Mouse (Mus musculus): ENCODE measurements around the gene Sp9. TPM values are rescaled to one million over a fixed set of nuclear protein-coding genes. Genes with fewer than 3 reads are reported as not detected.

Gene Sp9
- polyA plus RNA-seq, 1 experiment from 2014 or later, result 2.8 TPM

DNA sequence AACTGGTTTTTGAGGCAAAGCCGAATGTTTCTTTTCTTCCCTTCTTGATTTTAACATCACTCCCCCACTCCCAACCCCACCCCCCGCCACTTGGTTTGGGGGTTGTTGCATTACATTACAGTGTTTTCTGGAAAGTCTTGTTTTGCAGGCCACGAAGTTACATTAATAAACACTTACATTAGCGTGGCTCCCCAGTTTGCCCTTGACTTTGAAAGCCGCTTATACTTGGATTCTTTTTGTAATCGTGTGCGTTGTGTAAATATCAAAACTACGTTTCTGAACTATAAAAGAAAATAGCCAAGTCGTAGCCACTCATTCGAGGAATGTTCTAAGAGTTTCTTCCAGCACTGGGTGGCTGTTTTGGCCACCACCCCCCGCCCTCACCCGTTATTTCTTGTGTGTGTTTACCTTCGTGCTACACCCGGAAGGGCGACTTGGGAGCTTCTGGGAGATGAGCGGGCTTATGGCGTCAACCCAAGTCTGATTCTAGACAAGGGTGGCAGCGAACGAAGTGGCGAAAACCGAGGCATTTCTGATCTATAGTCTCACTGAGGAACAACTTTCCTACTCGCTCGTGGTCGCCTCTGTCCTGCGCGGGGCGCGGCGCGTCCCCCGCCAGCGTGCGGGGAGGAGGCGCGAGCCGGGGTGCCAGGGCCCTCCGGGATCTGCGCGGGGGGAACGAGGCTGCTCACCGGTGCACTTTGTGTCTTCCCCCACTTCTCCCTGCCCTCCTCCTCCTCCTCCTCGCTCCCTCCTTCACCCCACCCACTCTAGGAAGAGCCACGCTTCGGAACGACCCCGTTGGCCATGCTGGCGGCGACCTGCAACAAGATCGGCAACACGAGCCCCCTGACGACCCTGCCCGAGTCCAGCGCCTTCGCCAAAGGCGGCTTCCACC, 875 bp downstream of the Sp9 start:
- WGBS, result under 1% methylated on average over 50 of the region's 55 CpGs
- Histone ChIP-seq H3K9me3 (ENCODE audit: control insufficient read depth, low read length) (no peaks in the 10 kb centered on the region), H3K27ac (ENCODE audit: low read depth, low read length) (no peak overlapping the region), H3K4me1 (ENCODE audit: control insufficient read depth, insufficient read depth, low read length) (peaks cover 46% of the 10 kb centered on the region), H3K4me2 (peak overlapping the region; percentile 61), H3K27me3 (ENCODE audit: control insufficient read depth, insufficient read depth, low read length) (peaks cover 87% of the 10 kb centered on the region), H3K9ac (ENCODE audit: low read length) (peak overlapping the region; percentile 59), H3K36me3 (ENCODE audit: control insufficient read depth, insufficient read depth, low read length) (no peaks in the 10 kb centered on the region), H3K4me3 (ENCODE audit: low read depth, low read length) (peak overlapping the region; percentile 44)
- ATAC-seq (ENCODE audit: low FRiP score), result peak; percentile 1; the same call in 1 of the 2 replicates
- DNase-seq (ENCODE audit: low spot score, missing footprints), result peak; percentile 96

DNA sequence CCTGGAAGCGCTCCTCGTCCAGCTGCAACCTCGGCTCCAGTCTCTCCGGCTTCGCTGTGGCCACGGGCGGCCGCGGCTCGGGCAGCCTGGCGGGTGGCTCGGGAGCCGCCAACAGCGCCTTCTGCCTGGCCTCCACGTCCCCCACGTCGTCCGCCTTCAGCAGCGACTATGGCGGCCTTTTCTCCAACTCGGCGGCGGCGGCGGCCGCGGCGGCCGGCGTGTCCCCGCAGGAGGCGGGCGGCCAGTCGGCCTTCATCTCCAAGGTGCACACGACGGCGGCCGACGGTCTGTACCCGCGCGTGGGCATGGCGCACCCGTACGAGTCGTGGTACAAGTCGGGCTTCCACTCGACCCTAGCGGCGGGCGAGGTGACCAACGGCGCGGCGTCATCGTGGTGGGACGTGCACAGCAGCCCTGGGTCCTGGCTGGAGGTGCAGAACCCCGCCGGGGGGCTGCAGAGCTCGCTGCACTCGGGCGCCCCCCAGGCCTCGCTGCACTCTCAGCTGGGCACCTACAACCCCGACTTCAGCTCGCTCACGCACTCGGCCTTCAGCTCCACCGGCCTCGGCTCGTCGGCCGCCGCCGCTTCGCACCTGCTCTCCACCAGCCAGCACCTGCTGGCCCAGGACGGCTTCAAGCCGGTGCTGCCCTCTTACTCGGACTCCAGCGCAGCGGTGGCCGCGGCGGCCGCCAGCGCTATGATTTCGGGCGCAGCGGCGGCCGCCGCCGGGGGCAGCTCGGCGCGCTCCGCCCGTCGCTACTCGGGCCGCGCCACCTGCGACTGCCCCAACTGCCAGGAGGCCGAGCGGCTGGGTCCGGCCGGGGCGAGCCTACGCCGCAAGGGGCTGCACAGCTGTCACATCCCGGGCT, 1.8 kb downstream of the Sp9 start:
- H3K4me1 ChIP-seq (ENCODE audit: control insufficient read depth, insufficient read depth, low read length), result peaks cover 51% of the 10 kb centered on the region

DNA sequence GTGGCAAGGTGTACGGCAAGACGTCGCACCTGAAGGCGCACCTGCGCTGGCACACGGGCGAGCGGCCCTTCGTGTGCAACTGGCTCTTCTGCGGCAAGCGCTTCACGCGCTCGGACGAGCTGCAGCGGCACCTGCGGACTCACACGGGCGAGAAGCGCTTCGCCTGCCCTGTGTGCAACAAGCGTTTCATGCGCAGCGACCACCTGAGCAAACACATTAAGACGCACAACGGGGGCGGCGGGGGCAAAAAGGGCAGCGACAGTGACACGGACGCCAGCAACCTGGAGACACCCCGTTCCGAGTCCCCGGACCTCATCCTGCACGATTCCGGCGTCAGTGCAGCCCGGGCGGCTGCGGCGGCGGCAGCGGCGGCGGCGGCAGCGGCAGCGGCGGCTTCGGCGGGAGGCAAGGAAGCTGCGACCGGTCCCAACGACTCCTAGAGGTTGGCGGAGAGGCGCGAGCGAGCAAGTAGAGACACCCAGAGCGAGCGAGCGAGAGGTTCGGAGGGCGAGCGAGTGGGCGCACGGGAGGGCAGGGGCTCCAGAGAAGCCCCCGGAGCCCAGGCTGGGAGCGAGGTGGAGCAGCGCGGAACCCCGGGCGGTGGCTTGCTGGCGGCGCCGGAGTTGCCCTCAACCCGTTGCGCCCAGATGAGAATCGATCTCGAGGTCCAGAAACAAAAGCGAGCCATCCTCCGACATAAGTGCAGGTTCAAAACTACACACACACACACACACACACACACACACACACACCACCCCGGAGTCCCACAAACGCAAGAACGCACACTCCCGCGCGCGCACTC, 2.6 kb downstream of the Sp9 start:
- no peaks in the 10 kb centered on the region for H3K36me3 ChIP-seq (ENCODE audit: control insufficient read depth, insufficient read depth, low read length)
- ATAC-seq (ENCODE audit: low FRiP score), result no peak
- H3K4me2 ChIP-seq, result peak overlapping the region; percentile 61
- H3K9me3 ChIP-seq (ENCODE audit: control insufficient read depth, low read length), result no peaks in the 10 kb centered on the region
- peaks cover 84% of the 10 kb centered on the region for H3K27me3 ChIP-seq (ENCODE audit: control insufficient read depth, insufficient read depth, low read length)
- H3K27ac ChIP-seq (ENCODE audit: low read depth, low read length), result no peak overlapping the region
- DNase-seq (ENCODE audit: low spot score, missing footprints), result peak; percentile 98
- H3K9ac ChIP-seq (ENCODE audit: low read length), result peak overlapping the region; percentile 59
- WGBS, result under 1% methylated on average over 88 of the region's 88 CpGs
- peaks cover 56% of the 10 kb centered on the region for H3K4me1 ChIP-seq (ENCODE audit: control insufficient read depth, insufficient read depth, low read length)
- H3K4me3 ChIP-seq (ENCODE audit: low read depth, low read length), result peak overlapping the region; percentile 44

More for the DNA sequence above, 1.8 kb downstream of the Sp9 start:
- Histone ChIP-seq H3K4me3 (ENCODE audit: low read depth, low read length) (peak overlapping the region; percentile 44), H3K36me3 (ENCODE audit: control insufficient read depth, insufficient read depth, low read length) (no peaks in the 10 kb centered on the region), H3K9me3 (ENCODE audit: control insufficient read depth, low read length) (no peaks in the 10 kb centered on the region), H3K4me2 (peak overlapping the region; percentile 61), H3K9ac (ENCODE audit: low read length) (peak overlapping the region; percentile 59), H3K27me3 (ENCODE audit: control insufficient read depth, insufficient read depth, low read length) (peaks cover 85% of the 10 kb centered on the region), H3K27ac (ENCODE audit: low read depth, low read length) (no peak overlapping the region)
- DNase-seq (ENCODE audit: low spot score, missing footprints), result peak; percentile 96
- under 1% methylated on average over 104 of the region's 110 CpGs for WGBS
- ATAC-seq (ENCODE audit: low FRiP score), result peak; percentile 40

DNA sequence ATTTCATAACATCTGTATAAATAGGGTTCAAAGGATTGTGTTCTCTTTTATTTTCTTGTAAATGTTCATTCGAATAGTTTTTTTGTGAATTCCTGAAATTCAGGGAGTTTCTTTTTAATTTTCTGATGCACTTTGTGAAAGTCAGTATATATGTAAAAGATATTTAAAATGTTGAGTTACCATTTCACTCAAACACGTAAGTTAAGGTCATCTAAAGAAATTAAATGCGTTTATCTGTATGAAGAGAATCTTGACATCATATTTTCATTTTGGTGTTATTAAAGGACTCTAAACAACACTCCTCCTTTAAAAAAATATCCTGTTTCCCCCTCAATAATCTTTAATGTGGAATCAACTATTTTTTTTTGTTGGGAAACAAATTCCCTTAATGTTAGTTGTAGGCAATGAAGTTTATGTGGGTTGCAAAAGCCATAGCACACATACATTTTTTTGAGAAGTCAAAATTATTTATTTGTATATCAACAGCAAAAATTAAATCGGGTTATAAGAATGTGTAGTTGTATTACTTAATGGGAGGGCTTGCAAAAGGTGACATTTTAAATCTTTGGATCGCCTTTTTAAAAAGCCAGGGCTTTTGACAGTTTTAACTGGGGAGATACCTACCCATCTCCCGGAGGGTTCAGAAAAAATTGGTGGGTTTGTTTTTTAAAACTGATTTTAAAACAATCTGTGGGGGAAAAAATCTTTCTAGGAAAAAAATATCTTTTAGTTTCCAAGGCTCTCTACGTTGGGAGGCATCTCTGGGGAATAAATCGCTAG, 3.7 kb downstream of the Sp9 start:
- H3K27ac ChIP-seq (ENCODE audit: low read depth, low read length), result no peak overlapping the region
- H3K36me3 ChIP-seq (ENCODE audit: control insufficient read depth, insufficient read depth, low read length), result no peaks in the 10 kb centered on the region
- no peak overlapping the region for H3K4me2 ChIP-seq
- H3K4me1 ChIP-seq (ENCODE audit: control insufficient read depth, insufficient read depth, low read length), result peaks cover 60% of the 10 kb centered on the region
- H3K9ac ChIP-seq (ENCODE audit: low read length), result no peak overlapping the region
- DNase-seq (ENCODE audit: low spot score, missing footprints), result peak; percentile 91
- peaks cover 83% of the 10 kb centered on the region for H3K27me3 ChIP-seq (ENCODE audit: control insufficient read depth, insufficient read depth, low read length)
- no peaks in the 10 kb centered on the region for H3K9me3 ChIP-seq (ENCODE audit: control insufficient read depth, low read length)
- 7% methylated on average over 8 of the region's 8 CpGs for WGBS
- no peak overlapping the region for H3K4me3 ChIP-seq (ENCODE audit: low read depth, low read length)
- no peak for ATAC-seq (ENCODE audit: low FRiP score)

DNA sequence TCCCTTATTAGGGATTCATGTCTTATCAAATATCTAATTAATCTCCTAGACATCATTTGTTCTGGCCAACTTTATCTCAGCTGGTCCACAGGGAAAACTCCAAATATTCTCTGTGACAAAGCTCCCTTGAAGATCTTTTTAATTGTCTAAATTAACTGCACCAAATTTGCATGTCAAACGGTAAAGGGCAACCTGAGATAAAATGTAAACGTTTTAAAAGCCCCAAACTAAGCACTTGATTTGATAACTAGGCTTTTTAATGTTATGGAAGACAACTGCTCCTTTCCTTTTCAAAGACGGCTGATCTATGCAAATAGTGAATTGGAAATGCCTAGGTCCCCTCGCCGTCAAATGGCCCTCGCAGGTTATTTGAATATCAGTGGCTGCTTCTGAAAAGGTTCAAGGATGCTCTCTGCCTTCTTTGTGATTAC, 4.4 kb downstream of the Sp9 start:
- H3K27ac ChIP-seq (ENCODE audit: low read depth, low read length), result no peak overlapping the region
- H3K36me3 ChIP-seq (ENCODE audit: control insufficient read depth, insufficient read depth, low read length), result no peaks in the 10 kb centered on the region
- H3K4me2 ChIP-seq, result no peak overlapping the region
- H3K27me3 ChIP-seq (ENCODE audit: control insufficient read depth, insufficient read depth, low read length), result peaks cover 83% of the 10 kb centered on the region
- H3K4me1 ChIP-seq (ENCODE audit: control insufficient read depth, insufficient read depth, low read length), result peaks cover 57% of the 10 kb centered on the region
- ATAC-seq (ENCODE audit: low FRiP score) (no peak), DNase-seq (ENCODE audit: low spot score, missing footprints) (peak; percentile 94)
- no peak overlapping the region for H3K4me3 ChIP-seq (ENCODE audit: low read depth, low read length)
- no peak overlapping the region for H3K9ac ChIP-seq (ENCODE audit: low read length)
- no peaks in the 10 kb centered on the region for H3K9me3 ChIP-seq (ENCODE audit: control insufficient read depth, low read length)
- WGBS, result under 1% methylated on average over 6 of the region's 6 CpGs

DNA sequence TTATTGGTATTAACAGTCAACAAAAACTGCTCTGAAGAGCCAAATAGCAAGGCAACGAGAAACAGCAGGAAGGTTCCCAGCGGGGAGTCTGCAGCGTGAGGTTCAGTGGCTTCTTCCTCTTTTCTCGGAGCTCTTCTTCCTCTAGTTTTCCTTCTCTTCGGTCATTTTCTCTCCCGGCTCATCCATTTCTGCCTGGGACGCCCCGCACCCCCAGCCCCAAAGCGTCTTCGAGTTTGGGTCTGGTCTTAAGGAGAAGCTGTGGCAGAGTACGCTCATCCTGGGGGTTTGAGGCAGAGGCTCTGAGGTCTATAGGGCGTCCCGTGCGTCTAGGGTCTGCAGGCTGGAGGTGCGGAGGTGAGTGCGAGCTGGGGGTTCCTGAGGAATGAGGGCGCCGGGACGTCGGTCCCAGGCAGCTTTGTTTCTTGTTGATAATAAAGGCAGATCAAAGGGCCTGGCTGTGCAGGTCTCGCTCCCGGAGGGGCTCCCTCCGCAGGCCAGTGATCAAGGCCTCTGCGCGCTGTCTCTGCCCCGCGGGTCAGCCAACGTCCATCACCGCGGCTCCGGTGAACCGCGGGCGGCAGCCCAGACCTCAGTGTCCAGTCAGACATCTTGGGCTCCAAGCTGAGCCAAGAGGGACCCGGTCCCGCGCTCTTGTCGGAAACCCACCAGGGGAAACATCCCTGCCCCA, 5.4 kb downstream of the Sp9 start:
- Histone ChIP-seq H3K4me3 (ENCODE audit: low read depth, low read length) (peak overlapping the region; percentile 25), H3K4me2 (peak overlapping the region; percentile 46), H3K27ac (ENCODE audit: low read depth, low read length) (peak overlapping the region; percentile 48), H3K9ac (ENCODE audit: low read length) (peak overlapping the region; percentile 55), H3K9me3 (ENCODE audit: control insufficient read depth, low read length) (no peaks in the 10 kb centered on the region), H3K36me3 (ENCODE audit: control insufficient read depth, insufficient read depth, low read length) (no peaks in the 10 kb centered on the region), H3K4me1 (ENCODE audit: control insufficient read depth, insufficient read depth, low read length) (peaks cover 55% of the 10 kb centered on the region), H3K27me3 (ENCODE audit: control insufficient read depth, insufficient read depth, low read length) (peaks cover 81% of the 10 kb centered on the region)
- DNase-seq (ENCODE audit: low spot score, missing footprints) (peak; percentile 98), ATAC-seq (ENCODE audit: low FRiP score) (no peak)
- WGBS, result under 1% methylated on average over 38 of the region's 38 CpGs

DNA sequence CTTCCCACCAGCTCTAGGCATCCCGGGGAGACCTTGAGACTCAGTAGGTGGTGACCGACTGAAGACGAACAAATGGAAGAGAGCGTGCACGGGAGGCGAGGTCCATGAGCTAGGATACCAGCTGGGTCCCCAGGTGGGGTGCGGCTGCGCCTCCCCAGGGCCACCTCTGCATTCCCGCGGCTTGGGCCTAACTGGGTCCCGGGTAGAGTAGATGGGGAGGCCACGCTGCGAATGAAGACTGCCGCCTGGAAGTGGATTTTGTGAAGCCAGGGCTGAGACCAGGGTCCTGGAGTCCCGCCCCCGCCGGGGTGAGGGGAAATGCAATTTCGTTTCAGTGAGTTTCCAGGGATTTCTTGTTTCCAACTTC, 6.0 kb downstream of the Sp9 start:
- no peak for ATAC-seq (ENCODE audit: low FRiP score)

More for the DNA sequence above, 6.0 kb downstream of the Sp9 start:
- Histone ChIP-seq H3K4me2 (peak overlapping the region; percentile 46), H3K9ac (ENCODE audit: low read length) (peak overlapping the region; percentile 55), H3K9me3 (ENCODE audit: control insufficient read depth, low read length) (no peaks in the 10 kb centered on the region), H3K4me1 (ENCODE audit: control insufficient read depth, insufficient read depth, low read length) (peaks cover 50% of the 10 kb centered on the region), H3K4me3 (ENCODE audit: low read depth, low read length) (peak overlapping the region; percentile 25), H3K27me3 (ENCODE audit: control insufficient read depth, insufficient read depth, low read length) (peaks cover 76% of the 10 kb centered on the region), H3K27ac (ENCODE audit: low read depth, low read length) (peak overlapping the region; percentile 48), H3K36me3 (ENCODE audit: control insufficient read depth, insufficient read depth, low read length) (no peaks in the 10 kb centered on the region)
- under 1% methylated on average over 18 of the region's 18 CpGs for WGBS
- peak; percentile 96 for DNase-seq (ENCODE audit: low spot score, missing footprints)

Data from midbrain, embryonic 11.5 days (tissue).